Mouse (Mus musculus): ENCODE measurements around the gene Zfp787. TPM values are rescaled to one million over a fixed set of nuclear protein-coding genes. Genes with fewer than 3 reads are reported as not detected.

Gene Zfp787
- total RNA-seq, 2 experiments from 2014 or later, result 44.2 to 48.6 TPM

GRCm38 (mm10) chr7:6170391-6170790 is 14.6 kb upstream of the Zfp787 start:
- intact Hi-C loops (cut with DNase I), result loop anchor here (2.0 to 5.0 kb wide), 2 partner anchors 24 to 1088 kb away; partner anchors contain the start of gene Epn1

DNA sequence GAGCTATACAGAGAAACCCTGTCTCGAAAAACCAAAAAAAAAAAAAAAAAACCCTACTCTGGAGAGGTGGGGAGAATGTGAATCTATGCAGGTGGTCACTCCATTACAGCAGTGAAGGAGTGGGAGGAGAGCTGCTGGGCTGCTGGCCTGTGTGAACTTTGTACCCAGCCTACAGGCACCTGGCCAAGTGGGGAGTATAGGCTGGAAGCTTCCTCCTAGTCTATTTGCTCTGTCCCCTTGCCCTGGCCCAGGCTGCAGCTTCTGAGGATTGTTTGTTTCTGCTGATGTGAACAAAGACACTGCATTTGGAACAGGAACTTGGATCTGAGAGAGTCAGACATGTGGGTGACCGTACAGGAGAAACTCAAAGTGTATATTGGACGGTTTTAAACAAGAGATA is 13.6 kb upstream of the Zfp787 start:
- intact Hi-C loops (cut with DNase I), result loop anchor here (1.0 kb wide), 1 partner anchor 12 kb away; no protein-coding TSS in a partner anchor
- DNase-seq, result peak in 1 of 2 experiments; percentile 48

More at GRCm38 (mm10) chr7:6170391-6170790, 14.6 kb upstream of the Zfp787 start:
- DNase-seq, result no peak

DNA sequence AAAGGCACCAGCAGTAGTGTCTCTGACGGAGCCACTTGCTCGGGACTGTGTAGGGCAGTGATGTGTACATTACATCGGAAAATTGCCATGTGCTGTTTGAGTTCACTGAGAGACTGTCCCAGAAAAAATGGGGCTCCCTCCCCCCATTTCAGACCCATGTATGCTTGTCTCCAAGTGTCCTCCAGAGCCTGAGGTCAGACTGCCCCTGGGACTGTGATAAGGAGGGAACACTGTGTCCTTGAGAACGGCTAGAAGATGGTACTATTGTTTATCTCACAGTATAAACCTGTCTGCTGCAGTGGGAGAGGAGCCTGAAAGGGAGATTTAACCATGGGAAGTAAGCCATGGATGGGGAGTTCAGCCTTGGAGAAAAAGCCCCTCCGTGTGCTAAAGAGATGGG is 8.9 kb upstream of the Zfp787 start:
- intact Hi-C loops (cut with DNase I), result no loop called here

GRCm38 (mm10) chr7:6162172-6162571 is 6.4 kb upstream of the Zfp787 start:
- DNase-seq, result no peak
- intact Hi-C loops (cut with DNase I), result no loop called here

More for the DNA sequence above, 8.9 kb upstream of the Zfp787 start:
- no peak for DNase-seq

DNA sequence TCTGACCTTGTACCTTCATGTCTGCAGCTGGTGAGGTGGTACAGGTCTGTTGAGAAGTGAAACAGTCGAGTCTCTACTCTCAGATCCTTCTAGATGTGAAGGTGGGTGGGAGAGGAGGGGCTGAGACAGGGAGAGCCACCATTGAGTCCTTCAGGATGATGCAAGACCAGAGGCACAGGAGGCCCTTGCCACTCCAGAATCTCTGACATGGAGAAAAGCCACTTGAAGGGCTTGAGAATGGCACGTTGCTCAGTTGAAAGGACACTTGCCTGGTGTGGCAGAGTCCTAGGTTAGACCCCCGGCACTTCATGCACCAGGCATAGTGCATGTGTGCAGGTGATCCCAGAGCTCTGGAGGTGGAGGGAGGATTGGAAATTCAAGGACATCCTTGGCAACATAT is 5.7 kb upstream of the Zfp787 start:
- intact Hi-C loops (cut with DNase I), result no loop called here
- no peak for DNase-seq

DNA sequence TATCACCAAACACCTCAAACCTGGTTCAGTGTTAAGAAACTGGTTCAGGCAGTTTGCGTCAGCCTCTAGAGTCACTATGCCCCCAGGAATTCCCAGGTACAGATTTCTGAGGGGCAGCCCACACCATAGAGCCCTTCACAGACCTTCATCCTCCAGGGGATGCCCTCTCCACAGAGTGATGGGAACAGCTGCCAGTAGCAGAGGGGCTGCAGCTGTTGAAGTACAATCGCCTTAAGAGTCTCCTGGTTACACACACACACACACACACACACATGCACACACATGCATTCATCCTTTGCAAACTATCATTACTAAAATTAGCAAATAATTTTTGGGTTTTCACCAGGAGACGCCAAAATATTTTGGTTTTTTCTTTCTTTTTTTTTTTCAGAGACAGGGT is 3.8 kb upstream of the Zfp787 start:
- intact Hi-C loops (cut with DNase I), result no loop called here
- no peak for DNase-seq

DNA sequence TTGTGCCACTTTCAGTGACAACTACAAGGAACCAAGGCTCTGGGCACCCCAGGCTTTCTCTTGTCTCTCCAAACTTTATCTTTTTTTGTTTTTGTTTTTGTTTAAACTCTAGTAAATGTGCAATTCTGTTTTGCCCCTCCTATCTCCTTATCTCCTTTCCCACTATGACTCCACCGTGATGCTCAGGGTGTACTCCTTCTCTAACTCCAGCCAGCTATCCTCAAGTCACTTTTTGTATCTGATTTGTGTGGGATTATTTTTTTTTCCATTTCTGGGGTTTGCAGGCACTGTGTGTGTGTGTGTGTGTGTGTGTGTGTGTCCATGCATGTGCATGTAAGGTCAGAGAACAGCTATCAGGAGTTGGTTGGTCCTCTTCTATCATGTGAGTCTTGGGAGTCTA is 1.7 kb upstream of the Zfp787 start:
- no peak for DNase-seq
- intact Hi-C loops (cut with DNase I), result loop anchor here (1.0 kb wide), 1 partner anchor 12 kb away; no protein-coding TSS in a partner anchor

GRCm38 (mm10) chr7:6156901-6157472 is 1.2 kb upstream of the Zfp787 start:
- intact Hi-C loops (cut with DNase I), result loop anchor here (1.0 kb wide), 1 partner anchor 12 kb away; no protein-coding TSS in a partner anchor
- no peak for DNase-seq

DNA sequence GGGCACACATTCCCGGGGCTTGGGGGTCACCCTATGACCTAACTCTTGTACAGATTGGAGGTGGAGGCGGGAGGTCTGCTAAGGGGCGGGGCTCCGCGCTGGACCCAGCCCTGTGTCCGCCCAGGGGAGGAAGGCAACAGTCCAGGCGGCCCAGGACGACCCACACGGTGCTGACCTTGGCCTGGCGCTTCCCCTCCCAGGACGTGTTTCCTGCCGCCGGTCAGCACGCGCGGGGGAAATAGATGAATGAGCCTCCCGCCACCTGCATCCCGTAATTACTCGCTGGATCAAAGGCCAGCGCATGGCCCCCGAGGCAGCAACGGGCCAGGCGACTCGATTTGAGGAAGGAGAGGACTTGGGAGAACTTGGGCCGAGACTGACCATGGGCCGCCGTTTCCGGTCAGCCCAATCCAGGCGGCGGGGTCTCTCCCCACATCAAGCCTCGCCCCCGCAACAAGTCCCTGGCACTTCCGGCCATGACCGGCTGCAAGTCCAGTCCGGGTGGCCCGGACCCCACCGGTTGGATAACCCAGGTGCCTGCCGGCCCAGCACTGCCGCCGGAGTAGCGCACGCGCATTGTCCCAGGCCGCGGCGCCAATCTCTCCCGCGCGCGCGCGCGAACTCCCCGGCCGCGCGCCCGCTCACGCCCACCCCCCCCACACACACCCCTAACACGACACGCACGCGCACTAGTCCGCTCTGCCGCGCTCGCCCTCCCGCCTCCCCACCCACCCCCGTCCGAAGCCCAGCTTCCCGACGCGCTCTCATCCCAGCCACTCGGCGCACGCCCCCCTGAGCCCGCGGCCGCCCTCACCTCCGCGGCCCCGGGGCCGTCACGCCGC is 545 bp downstream of the Zfp787 start:
- intact Hi-C loops (cut with DNase I), result loop anchor here (2.0 kb wide), 1 partner anchor 28 kb away; no protein-coding TSS in a partner anchor
- DNase-seq, result peak; percentile 89 to 91

- intact Hi-C loops (cut with DNase I), result loop anchor here (2.0 kb wide), 1 partner anchor 27 kb away; no protein-coding TSS in a partner anchor
- no peak for DNase-seq
These were observed 1.6 kb downstream of the Zfp787 start for GRCm38 (mm10) chr7:6154164-6154563.

GRCm38 (mm10) chr7:6153131-6153530 is 2.7 kb downstream of the Zfp787 start:
- intact Hi-C loops (cut with DNase I), result no loop called here
- DNase-seq, result no peak

GRCm38 (mm10) chr7:6152036-6152435 is 3.8 kb downstream of the Zfp787 start:
- intact Hi-C loops (cut with DNase I), result no loop called here
- DNase-seq, result peak in 1 of 2 experiments; percentile 37

DNA sequence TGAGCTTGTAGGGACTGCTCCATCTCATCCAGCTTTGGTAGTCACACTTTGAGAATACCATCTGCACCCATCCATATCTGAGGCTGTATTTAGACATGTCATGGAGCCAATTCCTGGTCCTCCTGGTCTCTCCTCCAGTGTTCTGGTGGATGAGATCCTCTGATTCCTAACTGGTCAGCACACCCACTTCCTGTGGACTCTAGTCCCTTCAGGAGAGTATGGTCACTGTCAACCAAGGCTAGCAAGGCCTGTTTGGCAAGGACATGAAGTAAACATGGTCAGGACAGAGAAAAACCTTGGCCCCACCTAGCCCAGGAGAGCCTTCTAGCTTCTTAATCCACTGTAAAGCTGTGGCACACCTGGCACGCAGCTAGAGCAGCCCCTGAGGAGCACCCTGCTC is 4.5 kb downstream of the Zfp787 start:
- intact Hi-C loops (cut with DNase I), result no loop called here
- no peak for DNase-seq

DNA sequence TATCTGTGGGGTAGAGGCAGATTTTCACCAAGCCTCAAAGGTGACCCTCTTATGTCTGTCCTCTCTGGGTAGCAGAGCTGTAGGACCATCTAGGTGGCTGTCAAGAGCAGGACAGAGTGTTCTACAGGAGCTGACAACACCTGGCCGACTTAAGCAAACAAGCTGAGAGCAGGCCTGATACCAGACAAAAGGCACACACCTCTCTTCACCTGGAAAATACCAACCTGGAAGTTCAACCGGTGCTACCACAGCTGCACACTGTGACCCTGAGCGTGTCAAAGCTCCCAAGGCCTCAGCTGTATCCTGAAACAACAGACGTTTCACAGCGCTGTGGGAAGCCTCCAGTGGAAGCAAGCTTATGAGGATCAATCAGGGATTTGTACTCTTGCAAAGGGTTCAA is 8.1 kb downstream of the Zfp787 start:
- intact Hi-C loops (cut with DNase I), result loop anchor here (2.0 kb wide), 1 partner anchor 23 kb away; no protein-coding TSS in a partner anchor

DNA sequence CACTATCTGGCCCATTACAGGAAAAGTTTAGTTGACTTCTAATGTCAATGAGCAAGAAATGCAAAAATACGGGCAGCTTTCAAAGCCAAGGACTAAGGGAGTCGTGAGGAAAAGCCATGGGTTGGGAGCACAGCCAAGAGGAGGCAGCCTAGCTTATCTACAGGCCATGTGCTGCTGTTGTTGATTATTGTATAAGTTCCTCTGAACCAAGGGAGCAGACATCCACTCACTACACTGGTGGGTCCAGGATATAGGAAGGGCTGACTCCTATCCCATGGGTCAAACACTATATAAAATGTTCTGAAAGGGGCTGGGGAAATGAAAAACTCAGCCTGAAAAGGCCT is 8.8 kb downstream of the Zfp787 start:
- DNase-seq, result peak; percentile 51 to 55
- intact Hi-C loops (cut with DNase I), result loop anchor here (2.0 kb wide), 1 partner anchor 24 kb away; no protein-coding TSS in a partner anchor

More for the DNA sequence above, 8.1 kb downstream of the Zfp787 start:
- no peak for DNase-seq

DNA sequence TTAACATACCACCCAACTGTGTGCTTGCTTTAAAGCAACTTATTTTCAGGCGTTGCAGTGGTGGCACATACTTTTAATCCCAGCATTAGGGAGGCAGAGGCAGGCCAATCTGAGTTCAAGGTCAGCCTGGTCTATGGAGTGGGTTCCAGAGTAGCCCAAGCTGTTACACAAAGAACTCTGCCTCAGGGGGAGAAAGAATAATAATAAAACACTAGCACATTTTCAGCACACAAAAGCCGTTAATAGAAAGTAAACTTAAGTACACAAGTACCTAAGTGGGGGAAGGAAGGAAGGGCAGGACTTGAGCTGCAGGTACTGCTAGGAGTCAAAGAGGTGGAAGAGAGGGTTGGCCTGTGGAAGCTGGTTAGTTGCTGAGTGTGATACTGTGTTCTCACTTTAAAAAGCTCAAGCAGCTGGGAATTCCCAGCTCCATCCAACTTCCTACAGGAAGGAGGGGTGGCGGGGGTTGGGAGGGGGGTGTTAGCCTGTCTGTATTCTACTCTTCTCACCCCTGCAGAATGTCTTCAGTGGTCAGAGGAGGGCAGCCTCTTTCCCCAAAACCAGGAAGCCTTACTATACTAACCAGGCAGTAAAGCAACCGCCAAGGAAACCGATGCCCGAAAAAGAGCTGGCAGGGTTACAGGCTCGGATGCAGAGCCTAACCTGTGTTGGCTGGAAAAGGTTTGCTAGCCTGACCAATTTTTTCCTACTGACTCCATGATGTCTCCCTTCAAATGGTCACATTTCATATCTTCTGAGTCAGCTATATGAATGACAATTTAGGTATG is 9.4 kb downstream of the Zfp787 start:
- intact Hi-C loops (cut with DNase I), result loop anchor here (2.0 kb wide), 1 partner anchor 24 kb away; no protein-coding TSS in a partner anchor
- DNase-seq, result peak in 1 of 2 experiments; percentile 46

DNA sequence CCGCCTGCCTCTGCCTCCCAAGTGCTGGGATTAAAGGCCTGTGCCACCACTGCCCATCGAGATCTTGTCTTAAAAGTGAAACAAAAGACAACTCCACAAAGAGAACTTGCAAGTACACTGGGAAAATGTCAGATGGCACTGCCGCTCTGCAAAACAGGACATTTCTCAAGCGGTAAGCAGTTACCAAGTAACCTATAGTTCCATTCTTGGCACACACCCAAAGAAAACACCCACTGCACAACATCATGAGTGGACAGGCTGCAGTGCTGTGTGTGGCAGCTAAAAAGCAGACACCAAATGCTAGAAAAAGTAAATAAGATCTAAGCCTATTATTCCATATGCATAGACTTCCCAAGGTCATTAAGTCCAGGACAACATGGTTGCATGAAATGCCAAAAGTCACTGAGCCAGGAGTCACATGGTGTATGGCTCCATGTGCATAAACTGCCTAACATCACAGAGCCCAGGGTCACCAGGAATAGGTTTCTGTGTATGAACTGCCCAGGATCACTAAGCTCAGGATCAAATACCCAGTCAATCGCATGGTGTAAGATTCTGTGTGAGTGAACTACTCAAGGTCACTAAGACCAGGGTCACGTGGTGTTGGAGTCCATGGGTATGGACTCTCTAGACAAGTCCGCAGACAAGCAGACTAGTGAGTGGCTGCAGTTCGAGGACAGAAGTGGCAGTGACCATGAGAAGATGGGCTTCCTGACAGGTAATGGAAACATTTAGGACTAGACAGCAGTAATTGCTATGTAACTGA is 10.2 kb downstream of the Zfp787 start:
- intact Hi-C loops (cut with DNase I), result loop anchor here (2.0 kb wide), 1 partner anchor 25 kb away; no protein-coding TSS in a partner anchor
- no peak for DNase-seq

DNA sequence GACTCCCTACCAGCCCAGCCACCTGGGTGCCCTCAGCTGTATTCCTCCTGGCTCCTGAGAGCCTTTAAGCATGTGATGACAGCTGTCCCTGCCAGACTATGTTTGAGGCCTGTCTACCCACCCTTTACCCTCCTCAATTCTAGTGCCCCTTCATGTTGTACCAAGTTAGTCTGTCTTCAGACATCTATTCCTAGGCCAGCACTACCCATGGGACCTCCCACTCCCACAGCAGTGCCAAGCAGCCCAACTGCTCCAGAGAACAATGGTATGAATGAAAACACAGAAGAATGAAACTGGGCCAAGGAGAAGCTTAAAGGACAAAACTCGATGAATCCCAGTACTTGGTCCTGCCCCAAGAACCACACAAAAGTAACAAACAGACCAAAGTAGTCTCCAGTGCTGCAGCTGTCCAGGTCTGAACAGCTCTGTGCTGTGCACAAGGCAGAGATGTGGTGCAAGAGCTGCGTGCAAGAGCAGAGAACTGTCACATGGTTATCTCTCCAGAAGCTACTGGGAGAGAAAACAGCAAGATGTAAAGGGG is 11.7 kb downstream of the Zfp787 start:
- peak in 1 of 2 experiments; percentile 29 for DNase-seq
- intact Hi-C loops (cut with DNase I), result no loop called here

DNA sequence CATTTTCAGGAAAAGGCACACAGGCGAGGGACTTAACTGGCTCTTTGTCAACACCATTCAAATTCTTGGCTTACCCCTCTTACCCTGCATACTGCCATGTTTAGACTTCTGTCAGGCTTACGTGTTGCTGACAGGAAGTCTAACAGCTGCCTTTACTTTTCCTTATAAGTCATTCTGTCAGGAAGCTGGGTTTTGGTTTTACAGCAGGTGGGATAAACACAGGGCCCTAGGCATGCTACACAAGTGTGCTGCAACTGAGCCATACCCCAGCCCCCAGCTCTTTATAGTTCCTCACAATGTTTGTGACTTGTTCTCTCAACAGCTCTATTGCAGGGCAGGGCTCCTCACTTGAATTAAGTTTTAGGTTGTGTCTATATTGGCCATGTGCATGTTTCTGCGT is 16.5 kb downstream of the Zfp787 start:
- intact Hi-C loops (cut with DNase I), result no loop called here
- no peak for DNase-seq

- intact Hi-C loops (cut with DNase I), result no loop called here
These were observed 19.3 kb downstream of the Zfp787 start for GRCm38 (mm10) chr7:6136497-6136896.

More at GRCm38 (mm10) chr7:6136497-6136896, 19.3 kb downstream of the Zfp787 start:
- DNase-seq, result no peak

Measured in heart, postnatal 10 days (tissue).